Comparison of ENCODE assay signal across 11 mouse cellular contexts in the genomic region with DNA sequence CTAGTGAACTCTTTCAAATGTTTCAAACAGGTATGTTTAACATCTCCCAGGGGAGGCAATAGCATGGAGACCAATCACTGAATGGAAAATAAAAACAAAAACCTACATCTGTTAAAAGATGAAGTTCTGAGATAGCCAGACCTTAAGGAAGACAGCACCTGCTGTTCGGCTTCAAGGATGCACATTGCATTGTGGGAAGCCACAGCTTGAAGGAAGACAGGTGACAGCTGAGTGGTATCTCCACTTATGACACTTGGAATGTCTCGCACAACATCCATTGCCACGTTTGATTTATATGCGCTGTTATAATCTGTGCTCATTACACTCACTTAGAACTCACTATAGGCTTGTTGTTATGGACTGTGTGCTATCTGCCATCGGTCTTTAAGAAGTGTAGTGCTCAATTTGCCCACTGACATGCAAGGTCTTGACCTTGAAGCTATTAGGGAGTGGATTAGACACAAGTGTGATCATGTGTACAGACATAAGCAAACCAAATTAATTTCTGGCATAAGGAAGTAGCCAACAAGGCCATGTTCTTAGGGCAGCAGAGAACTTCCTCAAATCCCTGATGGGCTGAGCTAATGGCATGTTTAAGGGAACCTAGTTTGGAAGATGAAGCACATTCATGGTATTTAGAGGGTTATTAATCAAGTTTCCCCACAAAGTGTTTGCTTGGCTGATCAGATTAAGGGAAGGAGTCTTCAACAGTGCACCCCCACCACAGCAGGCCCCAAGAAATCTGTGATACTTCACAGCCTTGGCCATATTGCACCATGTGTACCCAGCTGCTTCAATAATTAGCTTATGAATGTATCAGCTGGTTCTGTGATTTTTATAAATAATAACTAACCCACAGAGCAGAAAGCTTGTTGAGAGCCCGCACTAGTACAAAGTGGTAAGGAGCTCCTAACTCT.
DNase-seq lines count a peak whose midpoint lies in the region; ATAC-seq lines count a peak whose summit lies in the region.
"Had no signal": no experiment of that assay in that cellular context is flagged by ENCODE, and none has a peak within 500 bp of the region (broad histone marks: within the 10 kb centered on the region; RNA-seq: fewer than 3 reads in every experiment).

No protein-coding gene starts in this region.

- H3K4me2 ChIP-seq in embryonic facial prominence, embryonic 11.5 days (ENCODE audit: low read depth, low read length), result no peak overlapping the region
- no peak overlapping the region for H3K4me2 ChIP-seq in forebrain, embryonic 16.5 days (ENCODE audit: low read length)
- H3K4me2 ChIP-seq in midbrain, embryonic 12.5 days (replicated peaks), result no peak overlapping the region

- H3K4me3 ChIP-seq in embryonic facial prominence, embryonic 11.5 days (ENCODE audit: low read depth, low read length), result no peak overlapping the region
- no peak overlapping the region for H3K4me3 ChIP-seq in embryonic facial prominence, embryonic 10.5 days
- H3K4me3 ChIP-seq in forebrain, embryonic 16.5 days (replicated peaks; ENCODE audit: low read length), result no peak overlapping the region
- H3K4me3 ChIP-seq in midbrain, embryonic 12.5 days, result no peak overlapping the region
- H3K4me3 ChIP-seq: limb, embryonic 10.5 days had no signal

- peak; percentile 66 for ATAC-seq in embryonic facial prominence, embryonic 11.5 days (replicated peaks; ENCODE audit: insufficient number of reproducible peaks, low FRiP score, low TSS enrichment, low read depth)
- ATAC-seq in forebrain, embryonic 16.5 days, result peak; percentile 64
- ATAC-seq in midbrain, embryonic 12.5 days (ENCODE audit: low FRiP score, low read depth), result no peak
- ATAC-seq in erythroid progenitor cell, adult 5-6 weeks (replicated peaks; ENCODE audit: low FRiP score, poor library complexity, severe bottlenecking), result no peak

- WGBS in embryonic facial prominence, embryonic 11.5 days, result 92% methylated on average over 6 of the region's 6 CpGs
- 85% methylated on average over 6 of the region's 6 CpGs for WGBS in embryonic facial prominence, embryonic 10.5 days
- 45% methylated on average over 6 of the region's 6 CpGs for WGBS in forebrain, embryonic 16.5 days
- 66% methylated on average over 6 of the region's 6 CpGs for WGBS in midbrain, embryonic 12.5 days

- H3K9me3 ChIP-seq in embryonic facial prominence, embryonic 11.5 days (replicated peaks; ENCODE audit: control insufficient read depth, low read length), result no peaks in the 10 kb centered on the region
- no peaks in the 10 kb centered on the region for H3K9me3 ChIP-seq in embryonic facial prominence, embryonic 10.5 days
- no peaks in the 10 kb centered on the region for H3K9me3 ChIP-seq in forebrain, embryonic 16.5 days (ENCODE audit: control insufficient read depth, low read length)
- H3K9me3 ChIP-seq in midbrain, embryonic 12.5 days, result no peaks in the 10 kb centered on the region
- H3K9me3 ChIP-seq: limb, embryonic 10.5 days had no signal

- H3K27ac ChIP-seq in embryonic facial prominence, embryonic 11.5 days (replicated peaks; ENCODE audit: low read depth, low read length), result no peak overlapping the region
- no peak overlapping the region for H3K27ac ChIP-seq in embryonic facial prominence, embryonic 10.5 days (replicated peaks)
- peak overlapping the region; percentile 52 for H3K27ac ChIP-seq in forebrain, embryonic 16.5 days (ENCODE audit: low read length)
- H3K27ac ChIP-seq in midbrain, embryonic 12.5 days (replicated peaks), result peak overlapping the region; percentile 81
- H3K27ac ChIP-seq: limb, embryonic 10.5 days had no signal

- no peaks in the 10 kb centered on the region for H3K27me3 ChIP-seq in embryonic facial prominence, embryonic 11.5 days (ENCODE audit: control insufficient read depth, insufficient read depth, low read length)
- no peaks in the 10 kb centered on the region for H3K27me3 ChIP-seq in embryonic facial prominence, embryonic 10.5 days (replicated peaks; ENCODE audit: low read depth, poor library complexity, severe bottlenecking)
- no peaks in the 10 kb centered on the region for H3K27me3 ChIP-seq in forebrain, embryonic 16.5 days (replicated peaks; ENCODE audit: control insufficient read depth, insufficient read depth, low read length)
- H3K27me3 ChIP-seq in midbrain, embryonic 12.5 days, result no peaks in the 10 kb centered on the region

- DNase-seq in embryonic facial prominence, embryonic 11.5 days (ENCODE audit: low spot score), result no peak
- DNase-seq in embryonic facial prominence, embryonic 10.5 days (ENCODE audit: low spot score), result no peak
- DNase-seq in A20 (ENCODE audit: low read depth, low spot score), result peak; percentile 44
- no peak for DNase-seq in left cerebral cortex, adult 18-20 months (ENCODE audit: low spot score in 2 of 2)
- DNase-seq in thymus, postnatal 36 days, result no peak
- DNase-seq: cerebellum, adult 9-11 months; thymus, postnatal 25 days had no signal

- no peak overlapping the region for H3K9ac ChIP-seq in embryonic facial prominence, embryonic 11.5 days (replicated peaks; ENCODE audit: low read length)
- no peak overlapping the region for H3K9ac ChIP-seq in forebrain, embryonic 16.5 days (replicated peaks; ENCODE audit: low read depth, low read length)
- H3K9ac ChIP-seq in midbrain, embryonic 12.5 days (replicated peaks), result no peak overlapping the region

- no peaks in the 10 kb centered on the region for H3K4me1 ChIP-seq in embryonic facial prominence, embryonic 11.5 days (ENCODE audit: control insufficient read depth, insufficient read depth, low read length)
- H3K4me1 ChIP-seq in embryonic facial prominence, embryonic 10.5 days, result peaks cover 19% of the 10 kb centered on the region
- peaks cover 29% of the 10 kb centered on the region for H3K4me1 ChIP-seq in forebrain, embryonic 16.5 days (replicated peaks; ENCODE audit: control insufficient read depth, insufficient read depth, low read length)
- peaks cover 33% of the 10 kb centered on the region for H3K4me1 ChIP-seq in midbrain, embryonic 12.5 days
- H3K4me1 ChIP-seq: limb, embryonic 10.5 days had no signal

- H3K36me3 ChIP-seq in embryonic facial prominence, embryonic 11.5 days (replicated peaks; ENCODE audit: control insufficient read depth, insufficient read depth, low read depth, low read length), result no peaks in the 10 kb centered on the region
- H3K36me3 ChIP-seq in embryonic facial prominence, embryonic 10.5 days (replicated peaks), result peaks cover 25% of the 10 kb centered on the region
- H3K36me3 ChIP-seq in forebrain, embryonic 16.5 days (ENCODE audit: control insufficient read depth, insufficient read depth), result 0 out of 2 replicates have a peak, but pooled peaks cover 3% of the 10 kb centered on the region
- no peaks in the 10 kb centered on the region for H3K36me3 ChIP-seq in midbrain, embryonic 12.5 days
- H3K36me3 ChIP-seq: limb, embryonic 10.5 days had no signal

Comparison
In these comparisons a context has a peak if more than half of its experiments do, and no peak if none do; other contexts are left out.
1. ATAC-seq: peak in embryonic facial prominence, embryonic 11.5 days (single experiment) and forebrain, embryonic 16.5 days (single experiment); none in midbrain, embryonic 12.5 days (single experiment) and erythroid progenitor cell, adult 5-6 weeks (single experiment).
2. H3K27ac ChIP-seq: peak in forebrain, embryonic 16.5 days (single experiment) and midbrain, embryonic 12.5 days (single experiment); none in embryonic facial prominence, embryonic 11.5 days (single experiment) and embryonic facial prominence, embryonic 10.5 days (single experiment).